Mouse (Mus musculus) kidney, adult 2 months (tissue): ENCODE measurements at regions not wholly inside any gene's neighbourhood (a gene's known extent, or its start where the extent isn't known, plus 50 kb on each side); places are given as distances from the start of the nearest gene placed in this dataset.

Experiments
- DNase-seq: peaks from one replicate; pipeline ENCODE4 v3.0.0; 2021
- H3K27ac ChIP-seq: fragments of 200-500 bp; 2 replicates; pipeline ENCODE4 v1.5.1; 2012; ENCODE audit warnings: low read depth, low read length, control low read depth, inconsistent platforms; ENCODE audit not compliant: insufficient read depth
- H3K27me3 ChIP-seq: fragments of 200-500 bp; replicated peaks from 2 replicates; pipeline ENCODE4 v1.6.1; 2012; ENCODE audit warnings: mild to moderate bottlenecking, moderate library complexity, low read length, inconsistent platforms; ENCODE audit not compliant: control insufficient read depth, insufficient read depth
- H3K36me3 ChIP-seq: fragments of 200-500 bp; 2 replicates; pipeline ENCODE4 v1.6.1; 2012; ENCODE audit warnings: mild to moderate bottlenecking, moderate library complexity, low read length, inconsistent platforms; ENCODE audit not compliant: control insufficient read depth, insufficient read depth
- H3K4me1 ChIP-seq: fragments of 200-500 bp; 2 replicates; pipeline ENCODE4 v1.6.1; 2011; ENCODE audit warnings: low read length; ENCODE audit not compliant: control insufficient read depth, insufficient read depth
- H3K4me3 ChIP-seq: fragments of 200-500 bp; 2 replicates; pipeline ENCODE4 v1.5.1; 2011; ENCODE audit warnings: mild to moderate bottlenecking, low read depth, low read length, control low read depth; ENCODE audit not compliant: insufficient read depth
- CTCF ChIP-seq: fragments of 200-500 bp; conservative IDR thresholded peaks from 2 replicates; pipeline ENCODE4 v1.5.1; 2011; ENCODE audit warnings: low read depth, mild to moderate bottlenecking, control low read depth, low read length, moderate library complexity, mixed read lengths; ENCODE audit not compliant: insufficient read depth, insufficient read length
- POLR2A ChIP-seq: fragments of 200-500 bp; IDR thresholded peaks from one replicate; pipeline ENCODE4 v1.6.1; 2011; ENCODE audit warnings: low read depth, low read length, control low read depth
- WGBS: fragments of 180-500 bp; shearing (Covaris S2); methylation state at CpG from one replicate; pipeline ENCODE4 v1.1.7; 2018; 5-methylcytosine and 5-hydroxymethylcytosine counted together

DNA sequence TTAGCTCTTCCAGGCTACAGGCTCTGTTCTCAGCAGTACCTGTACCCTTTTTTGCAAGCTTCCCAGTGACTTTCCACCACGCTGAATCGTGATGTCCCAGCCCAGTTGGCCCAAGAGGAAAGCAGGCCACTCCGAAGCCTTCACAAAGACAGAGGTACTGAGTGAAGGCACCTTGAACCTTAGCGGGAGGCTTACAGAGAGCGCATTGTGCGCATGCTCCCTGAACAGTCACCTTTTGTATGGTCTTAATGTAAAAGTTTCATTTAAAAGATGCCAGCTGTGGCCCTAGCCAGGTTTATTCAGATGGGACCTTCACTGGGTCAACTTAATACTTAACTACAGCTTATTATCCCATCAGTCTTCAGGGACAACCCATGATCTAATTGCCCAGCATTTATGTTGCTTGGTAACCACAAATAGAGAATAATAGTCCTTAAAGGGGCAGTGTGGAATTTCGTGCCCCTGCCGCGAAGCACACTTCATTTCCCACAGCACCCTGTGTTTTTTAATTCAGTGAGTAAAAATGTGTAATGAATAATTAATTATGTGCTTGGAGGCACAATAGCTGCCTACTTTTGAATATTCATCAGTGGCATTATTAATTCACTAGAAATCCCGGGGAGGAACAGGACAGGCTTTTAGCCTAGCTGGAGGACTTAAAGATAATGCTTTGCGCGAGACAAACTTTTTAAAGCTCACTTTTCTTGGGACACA is 111.3 kb upstream of the Vrk1 start:
- DNase-seq: peak; percentile 25
- H3K4me3 ChIP-seq: no peak overlapping the region
- H3K27me3 ChIP-seq: no peaks in the 10 kb centered on the region
- no peak for TF ChIP-seq CTCF
- no peak for TF ChIP-seq POLR2A
- H3K27ac ChIP-seq: no peak overlapping the region
- WGBS: 79% methylated on average over 12 of the region's 12 CpGs
- no peaks in the 10 kb centered on the region for H3K4me1 ChIP-seq
- H3K36me3 ChIP-seq: no peaks in the 10 kb centered on the region

DNA sequence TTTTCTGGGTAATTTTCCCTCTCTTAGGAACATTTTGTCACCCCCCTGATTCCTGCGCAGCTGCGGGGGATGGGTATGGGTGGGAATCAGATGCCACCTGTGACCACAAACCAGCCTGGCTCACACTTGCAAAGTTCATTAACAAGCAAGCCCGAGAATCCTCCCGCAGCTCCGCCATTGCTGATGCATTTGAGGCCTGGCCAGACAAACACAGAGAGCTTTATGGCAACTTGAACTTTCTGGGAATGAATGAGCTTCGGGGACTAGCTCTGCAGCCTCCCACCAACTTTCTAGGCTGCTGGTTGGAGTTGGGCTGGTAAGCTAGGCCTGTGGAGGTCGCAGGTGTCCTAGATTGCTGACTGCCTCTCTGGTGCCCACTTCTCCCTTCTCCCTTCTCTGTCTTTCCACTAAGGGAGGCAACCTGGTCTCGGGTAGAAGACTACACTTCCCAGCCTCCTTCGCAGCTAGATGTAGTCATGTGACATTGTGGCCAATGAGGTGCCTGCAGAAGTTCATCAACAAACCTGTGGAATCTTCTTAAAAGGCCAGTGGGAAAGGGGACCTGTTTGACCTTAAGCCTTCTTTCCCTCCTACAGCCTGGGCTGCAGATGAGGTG is 110.6 kb upstream of the Vrk1 start:
- Histone ChIP-seq H3K4me3 (no peak overlapping the region), H3K27me3 (no peaks in the 10 kb centered on the region), H3K4me1 (no peaks in the 10 kb centered on the region), H3K27ac (no peak overlapping the region), H3K36me3 (no peaks in the 10 kb centered on the region)
- DNase-seq: no peak
- TF ChIP-seq POLR2A (no peak), CTCF (no peak)
- WGBS: 74% methylated on average over 9 of the region's 9 CpGs

DNA sequence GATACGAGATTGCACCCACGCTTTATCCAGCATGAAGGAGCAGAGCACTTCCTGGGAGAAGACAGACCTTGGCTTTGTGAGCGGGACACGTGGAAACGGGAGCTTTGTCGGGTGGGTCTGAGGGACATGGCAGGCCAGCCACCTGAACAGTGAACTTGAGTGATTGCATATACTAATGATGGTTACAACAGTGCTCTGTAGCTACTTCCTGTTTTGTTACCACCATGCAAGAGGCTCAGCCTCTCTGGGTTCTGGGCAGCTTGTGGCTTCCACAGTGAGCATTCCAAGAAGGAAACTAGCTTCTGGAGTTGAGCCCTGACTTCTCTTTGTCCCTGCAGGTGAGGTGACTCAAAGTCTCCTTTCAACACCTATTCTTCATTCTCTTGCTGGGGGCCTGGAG is 109.5 kb upstream of the Vrk1 start:
- 92% methylated on average over 6 of the region's 6 CpGs for WGBS
- TF ChIP-seq CTCF (no peak), POLR2A (no peak)

DNA sequence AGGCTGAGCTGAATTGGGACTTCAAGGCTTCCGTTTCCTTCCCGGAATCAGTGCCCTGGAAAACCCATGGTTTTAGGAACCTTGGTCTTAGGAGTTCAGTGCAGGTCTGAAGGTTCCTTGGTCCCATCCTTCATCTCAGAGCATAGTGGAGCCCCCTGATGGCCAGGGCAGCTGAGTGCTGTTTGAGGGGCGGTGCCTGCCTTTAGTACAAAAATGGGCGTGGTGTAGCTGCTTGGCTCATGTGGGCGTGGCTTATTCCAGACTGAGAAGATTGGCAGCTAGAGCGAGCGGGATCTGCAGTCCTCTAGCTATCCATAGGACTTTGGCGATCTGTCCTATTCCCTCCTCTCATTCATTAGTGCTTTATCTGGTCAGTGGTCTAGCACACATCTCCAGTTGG is 107.0 kb upstream of the Vrk1 start:
- H3K4me3 ChIP-seq: no peak overlapping the region
- H3K36me3 ChIP-seq: no peaks in the 10 kb centered on the region
- DNase-seq: no peak
- no peak overlapping the region for H3K27ac ChIP-seq
- H3K27me3 ChIP-seq: no peaks in the 10 kb centered on the region
- 58% methylated on average over 8 of the region's 8 CpGs for WGBS
- TF ChIP-seq CTCF: no peak
- no peak for TF ChIP-seq POLR2A
- no peaks in the 10 kb centered on the region for H3K4me1 ChIP-seq

More for the DNA sequence above, 109.5 kb upstream of the Vrk1 start:
- no peak for DNase-seq
- Histone ChIP-seq H3K27ac (no peak overlapping the region), H3K4me3 (no peak overlapping the region), H3K4me1 (no peaks in the 10 kb centered on the region), H3K36me3 (no peaks in the 10 kb centered on the region), H3K27me3 (no peaks in the 10 kb centered on the region)

DNA sequence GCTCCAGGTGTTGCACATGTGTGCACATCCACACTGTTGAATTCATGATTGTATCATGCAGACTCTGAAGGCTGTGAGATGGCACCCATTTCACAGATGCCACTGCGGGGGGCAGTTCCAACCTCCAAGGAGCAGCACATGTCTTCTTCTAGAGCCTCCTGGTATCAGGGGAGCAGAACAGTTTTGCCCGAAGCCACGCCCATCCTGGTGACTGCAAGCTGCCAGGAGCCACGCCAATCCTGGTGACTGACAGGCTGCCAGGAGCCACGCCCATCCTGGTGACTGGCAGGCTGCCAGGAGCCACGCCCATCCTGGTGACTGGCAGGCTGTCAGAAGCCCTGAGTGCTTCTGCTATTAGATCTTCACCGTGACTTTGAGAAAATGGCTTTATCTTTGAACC is 103.4 kb upstream of the Vrk1 start:
- DNase-seq: peak; percentile 11
- no peak overlapping the region for H3K27ac ChIP-seq
- H3K36me3 ChIP-seq: no peaks in the 10 kb centered on the region
- TF ChIP-seq POLR2A: no peak
- no peak for TF ChIP-seq CTCF
- H3K27me3 ChIP-seq: no peaks in the 10 kb centered on the region
- no peak overlapping the region for H3K4me3 ChIP-seq
- WGBS: 25% methylated on average over 7 of the region's 7 CpGs
- no peaks in the 10 kb centered on the region for H3K4me1 ChIP-seq

DNA sequence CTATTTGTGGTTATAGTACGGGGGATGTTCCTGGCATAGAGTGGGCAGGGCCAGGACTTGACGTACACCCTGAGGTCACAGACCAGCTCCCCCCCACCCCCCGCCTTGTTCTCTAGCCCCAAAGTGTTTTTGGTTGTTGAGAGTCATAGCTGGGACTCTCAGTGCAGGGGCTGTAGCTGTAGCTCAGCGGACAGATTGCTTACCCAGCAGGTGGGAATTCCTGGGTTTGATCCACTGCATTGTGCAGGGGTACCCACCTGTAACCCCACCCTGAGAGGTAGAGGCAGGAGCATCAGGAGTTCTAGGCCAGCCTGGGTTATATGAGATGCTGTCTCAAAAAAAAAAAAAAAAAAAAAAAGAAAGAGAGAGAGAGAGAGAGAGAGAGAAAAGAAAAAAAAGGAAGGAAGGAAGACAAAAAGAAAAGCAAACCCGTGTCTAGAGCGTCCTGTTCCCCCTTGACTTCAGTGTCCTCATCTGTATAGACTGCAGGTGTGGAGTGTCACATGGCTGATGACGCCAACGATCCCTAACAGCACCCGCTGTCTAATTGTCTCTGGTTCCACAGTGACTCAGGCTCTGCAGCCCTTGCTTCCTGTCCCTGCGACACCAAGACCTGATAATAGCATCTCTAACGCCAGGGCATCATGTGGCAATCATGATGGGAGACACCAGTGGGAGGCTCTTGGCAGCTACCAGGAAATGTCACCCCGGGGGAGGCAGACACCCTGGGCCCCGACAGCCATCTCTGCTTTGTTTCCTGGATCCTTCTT is 102.0 kb upstream of the Vrk1 start:
- 38% methylated on average over 13 of the region's 13 CpGs for WGBS
- Histone ChIP-seq H3K36me3 (no peaks in the 10 kb centered on the region), H3K27ac (no peak overlapping the region), H3K27me3 (no peaks in the 10 kb centered on the region), H3K4me1 (no peaks in the 10 kb centered on the region), H3K4me3 (no peak overlapping the region)
- DNase-seq: no peak
- no peak for TF ChIP-seq CTCF
- no peak for TF ChIP-seq POLR2A

DNA sequence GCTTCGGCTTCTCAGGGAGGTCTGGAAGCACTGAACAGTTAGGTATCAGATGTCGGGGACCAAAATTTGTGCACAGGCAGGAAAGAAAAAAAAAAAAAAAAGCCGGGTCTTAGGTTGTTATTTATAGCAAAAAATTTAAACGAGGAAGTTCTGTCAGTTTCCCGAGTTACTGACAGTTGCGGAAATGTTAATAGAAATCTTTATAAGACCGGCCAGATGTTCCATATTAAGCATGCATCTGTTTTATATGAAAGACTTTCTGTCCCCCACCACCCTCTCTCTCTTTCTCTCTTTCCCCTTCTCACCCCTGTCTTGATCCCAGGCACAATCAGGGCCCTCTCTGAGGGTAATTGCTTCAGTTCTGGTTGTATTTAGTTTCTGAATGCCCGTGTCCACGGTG is 98.5 kb upstream of the Vrk1 start:
- H3K4me1 ChIP-seq: no peaks in the 10 kb centered on the region
- 51% methylated on average over 9 of the region's 9 CpGs for WGBS
- DNase-seq: no peak
- no peaks in the 10 kb centered on the region for H3K36me3 ChIP-seq
- H3K27ac ChIP-seq: no peak overlapping the region
- H3K27me3 ChIP-seq: no peaks in the 10 kb centered on the region
- TF ChIP-seq POLR2A (no peak), CTCF (no peak)
- no peak overlapping the region for H3K4me3 ChIP-seq
